Mouse (Mus musculus) splenic B cell, adult 2 months (primary cell): ENCODE data around the gene Cd276.
"Not testable (repeated sequence)": the region's sequence is repeated elsewhere in the genome, so short reads cannot be mapped to it uniquely, and the experiment has no call there.

ENCODE experiments used
- DNase-seq: peaks from one replicate; pipeline ENCODE4 v3.0.0-alpha.2; 2011; ENCODE audit warnings: low read depth, low spot score
- H3K27me3 ChIP-seq: 2 replicates; pipeline ENCODE4 v1.6.1; 2012; ENCODE audit warnings: mild to moderate bottlenecking, low read length, moderate library complexity, mixed read lengths; ENCODE audit not compliant: control insufficient read depth, poor library complexity, insufficient read depth, severe bottlenecking
- H3K36me3 ChIP-seq: 2 replicates; pipeline ENCODE4 v1.6.1; 2012; ENCODE audit warnings: mild to moderate bottlenecking, low read length, moderate library complexity, mixed read lengths; ENCODE audit not compliant: control insufficient read depth, poor library complexity, insufficient read depth, severe bottlenecking

Gene Cd276

GRCm38 (mm10) chr9:58554908-58555684 is at the start of gene Cd276:
Gene Cd276 (minus strand): TSS chr9:58555437.
- no peak for DNase-seq
- Histone ChIP-seq H3K27me3 (no peaks in the 10 kb centered on the region; the same call in 1 of the 2 replicates), H3K36me3 (no peaks in the 10 kb centered on the region)

GRCm38 (mm10) chr9:58595313-58595712 is 40.1 kb upstream of the Cd276 start:
- DNase-seq = no peak
- Histone ChIP-seq H3K27me3 (no peaks in the 10 kb centered on the region), H3K36me3 (no peaks in the 10 kb centered on the region)

GRCm38 (mm10) chr9:58588657-58589056 is 33.4 kb upstream of the Cd276 start:
- Histone ChIP-seq H3K36me3 (no peaks in the 10 kb centered on the region), H3K27me3 (no peaks in the 10 kb centered on the region)
- DNase-seq = no peak

- Histone ChIP-seq H3K27me3 (no peaks in the 10 kb centered on the region), H3K36me3 (no peaks in the 10 kb centered on the region)
- no peak for DNase-seq
Observed at GRCm38 (mm10) chr9:58584323-58584722, 29.1 kb upstream of the Cd276 start.

GRCm38 (mm10) chr9:58583267-58583641 is 28.0 kb upstream of the Cd276 start:
- H3K36me3 ChIP-seq = no peaks in the 10 kb centered on the region
- no peaks in the 10 kb centered on the region for H3K27me3 ChIP-seq
- peak; percentile 39 for DNase-seq

GRCm38 (mm10) chr9:58582581-58583266 is 27.5 kb upstream of the Cd276 start:
- no peak for DNase-seq
- Histone ChIP-seq H3K27me3 (no peaks in the 10 kb centered on the region), H3K36me3 (no peaks in the 10 kb centered on the region)

GRCm38 (mm10) chr9:58581958-58582540 is 26.8 kb upstream of the Cd276 start, which contains the start of gene Nptn:
Gene Nptn (plus strand): TSS chr9:58582240.
- DNase-seq = peak; percentile 99
- H3K27me3 ChIP-seq = no peaks in the 10 kb centered on the region
- H3K36me3 ChIP-seq = no peaks in the 10 kb centered on the region

- no peaks in the 10 kb centered on the region for H3K27me3 ChIP-seq
- no peaks in the 10 kb centered on the region for H3K36me3 ChIP-seq
- DNase-seq = no peak
Observed at GRCm38 (mm10) chr9:58581283-58581930, 26.2 kb upstream of the Cd276 start.

GRCm38 (mm10) chr9:58580453-58581195 is 25.4 kb upstream of the Cd276 start:
- not testable (repeated sequence) for H3K36me3 ChIP-seq, H3K27me3 ChIP-seq
- DNase-seq = peak; percentile 26

GRCm38 (mm10) chr9:58578669-58579068 is 23.4 kb upstream of the Cd276 start:
- peak; percentile 71 for DNase-seq
- Histone ChIP-seq H3K36me3 (no peaks in the 10 kb centered on the region), H3K27me3 (no peaks in the 10 kb centered on the region)

- DNase-seq = no peak
Observed at GRCm38 (mm10) chr9:58571001-58571400, 15.8 kb upstream of the Cd276 start.

GRCm38 (mm10) chr9:58567682-58568081 is 12.4 kb upstream of the Cd276 start:
- H3K36me3 ChIP-seq = no peaks in the 10 kb centered on the region
- peak; percentile 76 for DNase-seq
- no peaks in the 10 kb centered on the region for H3K27me3 ChIP-seq

More at GRCm38 (mm10) chr9:58571001-58571400, 15.8 kb upstream of the Cd276 start:
- no peaks in the 10 kb centered on the region for H3K36me3 ChIP-seq
- no peaks in the 10 kb centered on the region for H3K27me3 ChIP-seq

GRCm38 (mm10) chr9:58565945-58566344 is 10.7 kb upstream of the Cd276 start:
- H3K36me3 ChIP-seq, DNase-seq, H3K27me3 ChIP-seq: not testable (repeated sequence)

- DNase-seq = no peak
- no peaks in the 10 kb centered on the region for H3K36me3 ChIP-seq
- H3K27me3 ChIP-seq = no peaks in the 10 kb centered on the region
Observed at GRCm38 (mm10) chr9:58560211-58560610, 5.0 kb upstream of the Cd276 start.
